Mouse (Mus musculus) frontal cortex, adult 2 months (tissue): ENCODE results near the gene Tmem19. TPM values are rescaled to one million over a fixed set of nuclear protein-coding genes. Genes with fewer than 3 reads are reported as not detected.

Experiments used
- DNase-seq, 2 experiments: peaks; one replicate each; pipeline ENCODE4 v3.0.0; 2022; ENCODE audit warnings: low spot score in 1 of 2; ENCODE audit errors: extremely low spot score in 1 of 2
- polyA plus RNA-seq: library from polyadenylated mRNA; depleted of rRNA; stranded (reverse); fragments of >200 nt; gene quantifications from 2 replicates; pipeline ENCODE4 v1.2.3, GENCODE M21; 2012; rRNA removed

Tmem19 gene
- 32.6 and 33.4 TPM in 2 replicates for polyA plus RNA-seq

DNA sequence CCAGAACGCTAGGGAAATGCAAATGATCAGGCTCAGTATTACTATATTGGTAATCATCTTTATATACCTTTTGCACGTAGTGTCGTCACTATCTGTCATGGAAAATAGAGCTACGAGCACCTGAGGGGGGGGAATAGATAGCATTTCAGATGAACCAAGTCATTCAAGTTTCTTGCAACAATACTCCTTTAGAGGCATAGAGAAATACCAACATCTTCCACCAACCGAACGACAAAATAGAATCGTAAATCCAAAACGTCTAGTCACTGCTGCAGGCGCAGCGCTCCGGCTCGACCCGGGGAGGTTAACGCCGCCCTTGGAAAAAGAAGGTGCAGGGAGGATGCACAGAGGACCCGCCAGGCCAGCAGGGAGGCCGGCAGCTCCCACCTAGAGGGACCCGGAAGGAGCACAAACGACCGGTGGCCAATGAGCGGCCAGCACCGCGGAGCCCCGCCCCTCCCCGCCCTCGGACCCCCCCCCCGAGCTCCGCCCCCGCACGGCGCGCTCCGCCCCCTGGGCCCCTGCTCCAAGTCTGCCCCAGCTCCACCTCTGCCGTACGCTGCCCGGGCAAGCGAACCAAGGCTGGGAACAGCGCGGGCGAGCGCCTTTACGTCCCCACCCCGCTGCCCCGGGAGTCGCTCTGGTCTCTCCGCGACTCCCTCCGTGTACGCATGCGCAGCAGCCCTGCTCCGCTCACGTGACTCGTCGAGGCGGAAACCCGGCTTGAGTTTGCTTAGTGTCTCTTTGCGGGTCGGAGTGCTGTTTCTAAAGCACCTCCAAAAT lies at the start of gene Tmem19:
Gene Tmem19 (minus strand): TSS at position 662 of the 783 bp plus-strand sequence.
- peak; percentile 90 to 95 for DNase-seq

DNA sequence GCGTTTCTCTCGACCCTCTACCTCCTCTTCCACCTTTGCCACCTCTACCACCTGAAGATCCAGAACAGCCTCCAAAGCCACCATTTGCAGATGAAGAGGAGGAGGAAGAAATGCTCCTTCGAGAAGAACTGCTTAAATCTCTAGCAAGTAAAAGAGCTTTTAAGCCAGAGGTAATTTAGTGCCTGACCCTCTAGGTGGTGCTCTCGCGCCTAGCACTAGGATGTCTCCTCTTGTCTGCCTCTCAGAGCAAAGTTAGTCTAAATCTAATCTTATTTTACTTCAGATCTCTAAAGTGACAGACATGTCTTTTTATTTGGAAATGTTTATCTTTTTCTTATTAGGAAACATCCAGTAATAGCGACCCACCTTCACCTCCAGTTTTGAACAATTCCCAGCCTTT lies 44.1 kb upstream of the Tmem19 start:
- DNase-seq, result peak; percentile 17 to 71

DNA sequence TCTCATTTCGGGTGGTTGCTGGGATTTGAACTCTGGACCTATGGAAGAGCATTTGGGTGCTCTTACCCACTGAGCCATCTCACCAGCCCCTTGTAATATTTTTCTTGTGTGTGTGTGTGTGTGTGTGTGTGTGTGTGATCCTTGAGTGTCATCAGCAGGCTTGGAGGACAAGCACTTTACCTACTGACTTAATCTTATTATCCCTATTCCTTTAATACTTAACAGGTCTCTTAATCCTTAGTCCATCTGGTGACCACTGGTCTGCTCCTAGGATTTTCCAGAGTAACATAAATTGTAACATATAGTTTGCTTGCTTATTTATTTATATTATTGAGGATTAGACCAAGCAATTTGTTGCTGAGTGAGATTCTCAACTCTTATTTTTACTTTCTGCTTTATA lies 29.6 kb upstream of the Tmem19 start:
- DNase-seq, result no peak

DNA sequence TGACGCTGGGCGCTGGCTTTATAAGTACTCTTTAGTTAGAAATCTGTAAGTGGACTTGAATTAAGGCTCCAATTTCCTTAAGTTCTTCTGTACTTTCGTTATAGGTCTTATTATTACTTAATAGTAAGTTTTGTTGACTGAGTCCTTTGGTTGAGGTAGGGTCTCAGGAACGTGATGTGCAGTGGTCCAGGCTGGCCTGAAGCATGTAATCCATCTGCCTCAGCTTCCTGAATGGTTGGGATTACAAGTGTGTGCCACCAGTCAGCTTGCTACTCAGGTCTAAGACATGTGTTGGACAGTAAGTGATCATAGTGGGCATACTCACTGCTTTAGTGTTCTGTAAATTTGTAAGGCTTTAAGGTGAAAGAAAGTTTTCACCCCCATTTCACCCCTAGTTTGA lies 28.8 kb upstream of the Tmem19 start:
- no peak for DNase-seq

DNA sequence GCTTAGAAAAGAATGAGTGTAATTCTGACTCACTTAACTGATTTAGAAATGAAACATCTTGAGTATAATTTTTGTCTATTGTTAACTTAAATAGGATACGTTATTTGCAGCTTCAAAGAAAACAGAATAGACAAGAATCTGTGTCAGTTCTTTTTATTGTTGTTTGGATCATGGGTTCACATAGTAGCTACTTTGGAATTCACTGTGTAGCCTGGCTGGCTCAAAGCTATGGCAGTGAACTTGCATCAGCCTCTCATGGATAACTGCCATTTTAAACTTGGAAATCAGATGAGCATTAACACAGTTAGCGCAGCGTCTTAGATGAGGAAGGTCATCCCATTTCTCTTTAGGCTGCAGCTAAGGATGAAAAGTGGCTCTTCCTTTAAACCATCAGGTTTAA lies 25.6 kb upstream of the Tmem19 start:
- no peak for DNase-seq

- DNase-seq, result peak in 1 of 2 experiments; percentile 36
These were observed 23.0 kb upstream of the Tmem19 start for GRCm38 (mm10) chr10:115385018-115386002.

- peak; percentile 98 to 99 for DNase-seq
These were observed 22.1 kb upstream of the Tmem19 start, which contains the start of the genes Thap2 and Zfc3h1 for GRCm38 (mm10) chr10:115384221-115385017. Thap2 (minus strand) TSS chr10:115384443. Zfc3h1 (plus strand) TSS chr10:115384959.

DNA sequence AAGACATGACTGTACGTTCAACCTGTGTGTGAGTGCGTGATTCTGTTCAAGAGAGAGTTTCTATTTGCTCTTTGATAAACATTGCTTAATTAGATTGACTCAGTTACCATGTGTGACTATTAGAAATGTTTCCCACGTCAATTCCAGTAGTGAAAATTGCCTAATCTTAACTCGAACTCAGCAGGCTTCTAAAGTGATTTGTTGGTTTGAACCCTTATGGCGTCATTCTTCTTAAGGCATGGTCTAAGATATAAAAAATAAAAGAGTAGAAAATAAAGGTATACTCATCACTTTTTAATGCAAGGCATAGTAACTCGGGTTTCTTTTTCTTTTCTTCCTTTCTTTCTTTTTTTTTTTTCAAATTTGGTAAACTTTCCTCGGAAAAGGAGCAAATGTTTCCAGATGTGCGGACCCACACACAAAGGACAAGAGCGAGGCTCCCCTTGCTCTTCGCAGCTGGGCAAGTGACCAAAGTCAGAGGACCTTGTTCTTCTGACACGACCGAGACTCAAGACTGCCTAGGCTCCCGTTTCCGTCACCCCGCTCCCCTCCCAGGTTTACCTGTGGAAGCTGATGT lies 21.4 kb upstream of the Tmem19 start:
- no peak for DNase-seq

GRCm38 (mm10) chr10:115382846-115383643 lies 20.7 kb upstream of the Tmem19 start:
- no peak for DNase-seq

- DNase-seq, result no peak
These were observed 19.3 kb upstream of the Tmem19 start for GRCm38 (mm10) chr10:115381506-115382084.

DNA sequence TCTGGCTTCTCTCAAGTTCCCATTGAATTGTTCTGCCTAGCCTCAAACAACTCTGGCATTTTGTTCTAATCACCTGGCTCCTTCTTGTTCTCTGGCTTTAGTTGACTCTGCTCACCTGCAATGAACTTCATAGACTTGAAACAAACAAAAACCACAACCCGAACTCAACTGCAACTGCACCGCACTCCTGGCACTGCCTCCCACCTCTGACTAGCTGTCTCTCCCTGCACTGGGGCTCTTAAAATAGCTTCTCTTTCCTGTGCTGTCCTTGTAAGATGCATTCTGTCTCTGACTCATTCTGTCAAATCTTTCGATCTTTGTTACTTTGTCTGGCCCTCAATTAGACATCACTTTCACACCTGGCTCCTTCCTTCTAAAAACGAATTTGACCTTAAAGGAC lies 850 bp upstream of the Tmem19 start:
- peak in 1 of 2 experiments; percentile 12 for DNase-seq

DNA sequence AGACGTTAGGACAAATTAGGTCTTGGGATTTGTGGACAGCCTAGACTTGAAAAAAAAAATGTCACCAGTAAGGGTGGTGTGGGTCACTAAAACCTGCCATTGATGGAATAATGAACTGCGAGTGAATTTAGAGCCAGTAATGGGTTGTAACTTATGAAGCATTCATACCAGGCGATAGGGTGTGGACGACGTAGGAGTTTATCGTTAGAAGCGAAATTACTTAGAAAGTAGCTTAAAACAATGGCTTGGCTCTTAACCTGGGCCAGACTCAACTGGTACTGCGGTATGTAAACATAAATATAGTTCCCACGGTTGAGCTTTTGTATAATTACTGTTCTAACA lies 293 bp upstream of the Tmem19 start:
- DNase-seq, result no peak

GRCm38 (mm10) chr10:115359066-115359465 lies 3.2 kb downstream of the Tmem19 start:
- DNase-seq, result no peak

DNA sequence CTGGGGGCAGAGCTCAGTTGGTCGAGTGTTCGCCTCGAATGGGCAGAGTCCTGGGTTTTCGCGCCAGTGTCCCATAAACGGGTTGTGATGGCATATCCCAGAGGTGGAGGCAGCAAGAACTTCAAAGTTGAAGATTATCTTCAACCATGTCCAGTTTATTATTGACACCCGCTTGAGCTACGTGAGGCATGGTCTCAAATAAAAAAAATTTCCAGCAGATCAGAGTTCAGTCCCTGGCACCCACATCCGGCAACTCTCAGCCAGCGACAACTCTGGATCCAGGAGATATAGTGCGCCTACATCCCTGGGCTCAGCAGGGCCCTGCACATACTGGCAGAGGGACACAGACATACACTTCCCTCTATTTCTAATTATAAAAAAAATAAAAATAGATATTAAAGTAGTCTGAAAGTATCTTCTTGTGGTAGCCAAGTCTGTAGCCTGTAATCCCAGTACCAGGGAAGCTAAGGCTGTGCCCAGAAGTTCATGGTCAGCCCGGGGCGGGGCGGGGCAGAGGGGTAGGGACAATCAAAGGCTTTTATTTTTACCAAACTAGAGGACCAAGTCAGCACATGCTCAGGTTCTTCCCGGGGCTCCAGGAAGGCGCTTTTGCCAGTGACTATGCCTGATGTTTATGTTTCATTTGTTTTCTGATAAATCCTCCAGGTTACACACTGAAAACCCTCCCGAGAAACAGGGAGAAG lies 3.9 kb downstream of the Tmem19 start:
- no peak for DNase-seq

DNA sequence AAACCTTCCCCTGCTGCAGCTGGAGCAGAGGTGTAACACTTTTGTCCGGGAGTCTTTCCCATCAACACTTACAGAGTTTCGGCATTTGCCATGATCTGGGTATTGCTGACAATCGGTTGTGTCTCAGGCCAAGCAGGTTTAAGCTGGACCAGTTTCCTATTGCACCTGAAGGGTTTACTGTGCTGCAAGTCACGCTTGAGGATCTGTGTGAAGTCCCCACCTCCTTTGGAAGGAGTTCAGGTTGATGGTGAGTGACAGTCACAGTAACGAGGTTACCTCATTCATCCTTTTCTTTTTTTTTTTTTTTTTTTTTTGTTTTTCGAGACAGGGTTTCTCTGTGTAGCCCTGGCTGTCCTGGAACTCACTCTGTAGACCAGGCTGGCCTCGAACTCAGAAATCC lies 6.2 kb downstream of the Tmem19 start:
- DNase-seq, result no peak

- no peak for DNase-seq
These were observed 7.3 kb downstream of the Tmem19 start for GRCm38 (mm10) chr10:115355016-115355415.

DNA sequence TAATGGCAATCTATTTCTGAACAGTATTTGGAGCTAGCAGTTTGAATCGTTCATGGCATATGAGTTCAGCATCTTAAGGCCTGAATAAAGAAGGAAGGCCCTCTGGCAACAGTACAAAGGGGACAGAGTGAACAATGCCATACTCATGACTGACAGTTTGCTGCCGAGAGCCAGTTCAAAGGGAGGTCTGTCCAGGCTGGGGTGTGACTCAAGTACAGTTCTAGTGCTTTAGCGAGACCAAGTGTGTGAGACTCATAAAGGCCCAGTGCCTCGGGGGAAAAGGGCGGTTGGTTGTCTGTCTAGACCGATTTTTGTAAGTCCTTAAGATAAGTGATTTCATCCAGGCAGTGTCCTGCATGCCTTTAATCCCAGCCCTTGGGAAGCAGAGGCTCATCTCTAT lies 7.7 kb downstream of the Tmem19 start:
- no peak for DNase-seq

GRCm38 (mm10) chr10:115350810-115351397 lies 11.4 kb downstream of the Tmem19 start:
- DNase-seq, result no peak
